Mouse (Mus musculus): Measurements from ENCODE around the gene Ifitm2.

- TF ChIP-seq POLR2A (IDR thresholded peaks at IDR 0.05; ENCODE audit: control insufficient read depth, low read depth, low read length) (no peak), CTCF (IDR thresholded peaks at IDR 0.05; ENCODE audit: control insufficient read depth, insufficient read depth, insufficient replicate concordance, low read depth, low read length) (no peak)
Observed at GRCm38 (mm10) chr7:140951051-140951450, 4.7 kb downstream of the Ifitm2 start.
